Mouse (Mus musculus) erythroblast, embryonic 14.5 days (primary cell): ENCODE measurements at regions not wholly inside any gene's neighbourhood (a gene's known extent, or its start where the extent isn't known, plus 50 kb on each side); places are given as distances from the start of the nearest gene placed in this dataset.

ENCODE experiments used
- GATA1 ChIP-seq: IDR thresholded peaks from 2 replicates; pipeline ENCODE4 v1.6.1; 2012; ENCODE audit warnings: low read length, inconsistent platforms, mixed read lengths
- TAL1 ChIP-seq: IDR thresholded peaks from 3 replicates; pipeline ENCODE4 v1.6.1; 2012; ENCODE audit warnings: low read length, inconsistent platforms, mixed read lengths

DNA sequence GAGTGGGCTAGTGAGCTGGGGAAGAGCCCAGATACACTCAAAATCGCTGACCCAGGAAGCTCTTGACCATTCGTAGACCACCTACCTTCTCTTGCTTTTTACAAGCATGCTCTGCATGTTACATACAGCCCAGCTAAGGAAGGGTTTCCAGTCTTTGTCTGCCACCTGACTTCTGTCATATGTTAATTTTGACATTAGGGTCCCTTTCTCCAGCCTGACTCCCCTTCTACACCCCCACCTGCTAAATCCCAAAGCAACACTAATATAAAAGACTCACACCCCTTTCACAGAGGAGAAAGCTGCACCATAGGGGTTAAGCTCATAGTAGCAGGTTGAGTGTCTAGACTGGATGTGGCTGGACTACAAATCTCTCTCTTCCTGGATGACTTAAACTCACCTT, 248.8 kb downstream of the Pdcd6ip start:
- TF ChIP-seq TAL1: no peak
- no peak for TF ChIP-seq GATA1
